Mouse (Mus musculus) kidney, adult 2 months (tissue): ENCODE data around the gene Bcl6b.

Source experiments
- CTCF ChIP-seq: fragments of 200-500 bp; conservative IDR thresholded peaks from 2 replicates; pipeline ENCODE4 v1.5.1; 2011; ENCODE audit warnings: low read depth, mild to moderate bottlenecking, control low read depth, low read length, moderate library complexity, mixed read lengths; ENCODE audit not compliant: insufficient read depth, insufficient read length
- POLR2A ChIP-seq: fragments of 200-500 bp; IDR thresholded peaks from one replicate; pipeline ENCODE4 v1.6.1; 2011; ENCODE audit warnings: low read depth, low read length, control low read depth

DNA sequence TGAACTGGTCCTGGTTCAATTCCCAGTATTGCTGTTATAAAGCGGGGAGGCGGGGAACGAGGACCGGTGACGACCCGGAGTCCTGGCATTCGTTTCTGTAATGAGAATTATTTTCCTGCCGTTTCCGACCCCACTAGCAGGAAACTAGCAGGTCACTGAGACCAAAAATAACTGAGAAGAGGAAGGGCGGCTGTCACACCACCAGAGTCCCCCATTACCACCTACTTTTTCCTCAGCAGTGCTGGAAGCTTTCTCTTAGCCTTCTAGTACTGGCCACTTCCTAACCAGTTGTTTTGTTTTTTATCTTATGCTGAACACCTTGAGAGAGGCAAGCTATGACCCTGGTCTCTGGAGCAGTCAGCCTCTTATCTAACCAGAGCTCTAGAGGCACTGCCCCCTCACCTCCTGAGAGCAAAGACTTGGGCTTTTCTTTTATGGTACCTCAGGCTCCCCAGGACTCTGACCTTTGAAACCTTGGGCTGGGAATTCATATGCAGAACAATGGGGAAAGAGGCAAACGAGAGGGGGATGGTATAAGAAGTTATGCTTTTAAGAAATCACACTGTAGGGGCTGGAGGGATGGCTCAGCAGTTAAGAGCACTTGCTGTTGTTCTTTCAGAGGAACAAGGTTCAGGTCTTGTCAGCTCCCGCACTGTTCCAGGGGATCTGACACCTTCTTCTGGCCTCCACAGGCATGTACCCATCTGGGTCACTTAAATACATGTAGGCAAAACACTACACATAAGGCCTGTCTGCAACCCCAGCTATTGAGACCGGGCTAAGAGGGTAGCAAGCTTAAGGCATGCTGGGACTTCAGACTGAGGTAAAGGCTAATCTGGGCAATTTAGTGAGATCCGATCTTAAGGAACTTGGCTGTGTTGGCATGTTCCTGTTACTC, 7.7 kb downstream of the Bcl6b start:
- TF ChIP-seq CTCF (no peak), POLR2A (no peak)
